ENCODE assay signal across 7 mouse cellular contexts in the genomic region with DNA sequence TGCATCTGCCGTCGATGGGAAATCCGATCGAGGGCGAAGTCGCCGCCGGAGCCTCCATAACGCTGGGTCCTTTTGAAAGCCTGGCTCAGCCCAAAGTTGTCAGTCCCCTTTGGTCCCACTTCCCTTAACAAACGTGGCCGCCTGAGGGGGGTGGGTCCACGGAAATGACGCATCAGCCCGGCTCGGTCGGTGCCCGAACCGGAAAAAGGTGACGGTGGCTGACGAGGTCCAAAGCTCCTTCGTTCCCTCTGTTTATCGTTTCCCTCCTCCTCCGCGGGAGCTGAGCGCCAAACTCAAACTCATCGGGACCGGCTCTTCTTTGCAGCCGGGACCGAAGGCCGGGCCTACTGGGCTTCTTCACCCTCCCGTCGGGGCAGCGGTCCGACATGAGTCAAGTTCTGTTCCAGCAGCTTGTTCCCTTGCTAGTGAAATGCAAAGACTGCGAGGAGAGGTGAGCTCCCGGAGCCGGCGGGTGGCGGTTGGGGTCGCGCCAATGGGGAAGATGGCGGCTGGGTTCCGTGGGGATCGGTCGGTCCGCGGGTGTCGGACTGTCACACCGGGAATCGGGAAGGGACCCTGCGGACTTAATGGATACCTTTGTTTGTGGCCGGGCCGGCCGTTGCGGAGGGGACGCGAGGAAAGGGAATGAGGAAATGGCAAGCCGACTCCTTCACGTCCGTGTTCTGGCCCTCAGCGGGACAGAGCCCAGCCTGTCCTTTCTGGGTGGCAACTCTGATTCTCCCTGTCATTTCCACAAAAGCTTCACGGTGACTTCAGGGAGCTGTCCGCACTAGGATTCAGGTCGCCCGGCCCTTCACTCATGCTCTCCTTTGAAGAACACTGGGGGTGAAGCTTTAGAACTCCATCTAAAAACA. TPM values are rescaled to one million over a fixed set of nuclear protein-coding genes. Genes with fewer than 3 reads are reported as not detected.
DNase-seq lines count a peak whose midpoint lies in the region; ATAC-seq lines count a peak whose summit lies in the region.

A gene (plus strand): TSS at position 255 of the 875 bp plus-strand sequence.

- no peaks in the 10 kb centered on the region for H3K4me1 ChIP-seq in embryonic facial prominence, embryonic 11.5 days (ENCODE audit: control insufficient read depth, insufficient read depth, low read length)
- H3K4me1 ChIP-seq in limb, embryonic 10.5 days = peaks cover 14% of the 10 kb centered on the region
- H3K4me1 ChIP-seq in midbrain, embryonic 13.5 days (replicated peaks) = peaks cover 17% of the 10 kb centered on the region

- H3K9me3 ChIP-seq in embryonic facial prominence, embryonic 11.5 days (replicated peaks; ENCODE audit: control insufficient read depth, low read length) = no peaks in the 10 kb centered on the region
- no peaks in the 10 kb centered on the region for H3K9me3 ChIP-seq in limb, embryonic 10.5 days (replicated peaks)
- H3K9me3 ChIP-seq in midbrain, embryonic 13.5 days = no peaks in the 10 kb centered on the region

- peak within 1 kb of the TSS; percentile 75 for H3K9ac ChIP-seq in embryonic facial prominence, embryonic 11.5 days (replicated peaks; ENCODE audit: low read length)
- H3K9ac ChIP-seq in midbrain, embryonic 13.5 days (replicated peaks) = peak within 1 kb of the TSS; percentile 81

- DNase-seq in adrenal gland, postnatal 14 days = peak; percentile 99
- DNase-seq in embryonic facial prominence, embryonic 11.5 days (ENCODE audit: low spot score) = peak; percentile 99
- peak; percentile 94 for DNase-seq in kidney, adult 11 months
- DNase-seq in limb, embryonic 10.5 days (ENCODE audit: low spot score) = peak; percentile 99
- DNase-seq in spleen, adult 12 weeks (ENCODE audit: low spot score) = peak; percentile 95

- under 1% methylated on average over 65 of the region's 65 CpGs for WGBS in embryonic facial prominence, embryonic 11.5 days
- WGBS in limb, embryonic 10.5 days = under 1% methylated on average over 65 of the region's 65 CpGs
- under 1% methylated on average over 65 of the region's 65 CpGs for WGBS in midbrain, embryonic 13.5 days

- H3K27me3 ChIP-seq in embryonic facial prominence, embryonic 11.5 days (ENCODE audit: control insufficient read depth, insufficient read depth, low read length) = no peaks in the 10 kb centered on the region
- H3K27me3 ChIP-seq in limb, embryonic 10.5 days (ENCODE audit: low read depth, poor library complexity, severe bottlenecking) = no peaks in the 10 kb centered on the region
- no peaks in the 10 kb centered on the region for H3K27me3 ChIP-seq in midbrain, embryonic 13.5 days

- peak within 1 kb of the TSS; percentile 79 for H3K4me3 ChIP-seq in embryonic facial prominence, embryonic 11.5 days (ENCODE audit: low read depth, low read length)
- peak within 1 kb of the TSS; percentile 91 for H3K4me3 ChIP-seq in limb, embryonic 10.5 days
- H3K4me3 ChIP-seq in midbrain, embryonic 13.5 days (replicated peaks) = peak within 1 kb of the TSS; percentile 78

- peak within 1 kb of the TSS; percentile 48 for H3K27ac ChIP-seq in embryonic facial prominence, embryonic 11.5 days (replicated peaks; ENCODE audit: low read depth, low read length)
- H3K27ac ChIP-seq in limb, embryonic 10.5 days = peak within 1 kb of the TSS; percentile 93
- peak within 1 kb of the TSS; percentile 85 for H3K27ac ChIP-seq in midbrain, embryonic 13.5 days

- ATAC-seq in embryonic facial prominence, embryonic 11.5 days (replicated peaks; ENCODE audit: insufficient number of reproducible peaks, low FRiP score, low TSS enrichment, low read depth) = peak; percentile 96
- ATAC-seq in granulocyte monocyte progenitor cell, adult 5-6 weeks (replicated peaks; ENCODE audit: poor library complexity, severe bottlenecking) = peak; percentile 93
- peak; percentile 99 for ATAC-seq in midbrain, embryonic 13.5 days

- peak within 1 kb of the TSS; percentile 62 for H3K4me2 ChIP-seq in embryonic facial prominence, embryonic 11.5 days (ENCODE audit: low read depth, low read length)
- peak within 1 kb of the TSS; percentile 73 for H3K4me2 ChIP-seq in midbrain, embryonic 13.5 days (replicated peaks)

- no peaks in the 10 kb centered on the region; the same call in 1 of the 2 replicates for H3K36me3 ChIP-seq in embryonic facial prominence, embryonic 11.5 days (replicated peaks; ENCODE audit: control insufficient read depth, insufficient read depth, low read depth, low read length)
- H3K36me3 ChIP-seq in limb, embryonic 10.5 days = peaks cover 38% of the 10 kb centered on the region
- peaks cover 19% of the 10 kb centered on the region for H3K36me3 ChIP-seq in midbrain, embryonic 13.5 days

RNA-seq across cellular contexts. Expression of the gene that starts here (rescaled TPM):
- 5.6 and 6.5 TPM in 2 replicates for total RNA-seq in adrenal gland, postnatal 14 days (2021)
- polyA plus RNA-seq in embryonic facial prominence, embryonic 11.5 days (2014; fragmentation: Nextera tagmentation; extraction: Ambion mirVana) = 38.7 TPM in 2 replicates
- total RNA-seq in granulocyte monocyte progenitor cell, adult 5-6 weeks (2014; fragmentation: Nextera tagmentation) = 31.2 and 35.0 TPM in 2 replicates
- 50.1 and 72.7 TPM in 2 replicates for total RNA-seq in granulocyte monocyte progenitor cell, adult 5-6 weeks (2017)
- polyA plus RNA-seq in limb, embryonic 10.5 days (2016; fragmentation: Nextera tagmentation; extraction: Ambion mirVana) = 35.8 and 41.9 TPM in 2 replicates
- polyA plus RNA-seq in midbrain, embryonic 13.5 days (2015; fragmentation: Nextera tagmentation; extraction: Ambion mirVana) = 23.5 and 25.1 TPM in 2 replicates

Comparison
In these comparisons a context has a peak if more than half of its experiments do, and no peak if none do; other contexts are left out.
1. Peak in every context shown above with its lines: DNase-seq, ATAC-seq, H3K4me3 ChIP-seq and H3K27ac ChIP-seq.